Mouse (Mus musculus): ENCODE data around the gene Olfr1110. TPM values are rescaled to one million over a fixed set of nuclear protein-coding genes. Genes with fewer than 3 reads are reported as not detected.

The Olfr1110 gene
- not detected for polyA plus RNA-seq (2014; fragmentation: Illumina TruSeq; extraction: RNeasy Lipid Tissue Mini Kit (QIAGEN cat#74804); ENCODE audit: low read depth, low replicate concordance)

DNA sequence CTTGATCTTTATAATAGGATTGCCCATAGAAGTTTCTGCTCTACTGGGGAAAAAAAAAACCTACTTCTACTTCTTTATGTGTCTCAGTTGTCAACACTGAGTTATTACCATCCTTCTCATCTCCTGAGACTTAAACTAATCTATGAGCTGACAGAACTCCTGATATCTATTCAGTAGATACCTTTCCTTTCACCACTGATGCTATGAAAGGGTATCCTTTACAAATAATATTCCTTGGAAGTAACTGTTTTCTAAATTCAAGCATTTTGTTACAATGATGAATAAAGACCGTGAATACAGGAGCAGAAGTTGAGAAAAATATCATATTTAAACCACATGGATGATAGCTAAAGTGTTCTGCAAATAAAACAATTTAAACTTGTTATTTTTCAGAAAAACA is at the start of gene Olfr1110:
TSS of gene Olfr1110 (minus strand) at position 101 of the 400 bp plus-strand sequence.

GRCm38 (mm10) chr2:87187498-87187897 is 47.4 kb upstream of the Olfr1110 start, which contains the start of gene Olfr1112:
Gene Olfr1112 (plus strand): TSS chr2:87187798.

DNA sequence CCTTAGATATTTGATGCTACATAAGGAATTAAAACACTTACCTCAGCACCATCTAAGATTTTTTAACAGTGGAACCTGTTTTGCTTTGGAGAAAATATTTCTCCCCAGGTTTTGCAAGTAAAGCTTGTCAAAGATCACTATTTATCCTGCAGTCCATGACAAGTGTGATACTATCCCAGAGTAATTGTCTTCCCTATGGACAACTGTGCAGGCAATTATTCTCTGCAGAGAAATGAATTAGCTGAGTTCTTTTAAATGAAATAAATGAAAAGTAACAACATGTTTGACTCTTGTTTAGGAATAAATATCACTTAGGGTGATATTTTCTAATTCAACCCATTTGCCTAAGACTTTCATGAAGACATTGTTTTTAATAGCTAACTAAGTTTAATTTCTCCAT is 12.4 kb upstream of the Olfr1110 start, which contains the start of gene Olfr1111:
TSS of gene Olfr1111 (minus strand) at position 101 of the 400 bp plus-strand sequence.

GRCm38 (mm10) chr2:87114467-87114866 is 25.6 kb downstream of the Olfr1110 start, which contains the start of gene Olfr259:
Gene Olfr259 (minus strand): TSS chr2:87114567.

DNA sequence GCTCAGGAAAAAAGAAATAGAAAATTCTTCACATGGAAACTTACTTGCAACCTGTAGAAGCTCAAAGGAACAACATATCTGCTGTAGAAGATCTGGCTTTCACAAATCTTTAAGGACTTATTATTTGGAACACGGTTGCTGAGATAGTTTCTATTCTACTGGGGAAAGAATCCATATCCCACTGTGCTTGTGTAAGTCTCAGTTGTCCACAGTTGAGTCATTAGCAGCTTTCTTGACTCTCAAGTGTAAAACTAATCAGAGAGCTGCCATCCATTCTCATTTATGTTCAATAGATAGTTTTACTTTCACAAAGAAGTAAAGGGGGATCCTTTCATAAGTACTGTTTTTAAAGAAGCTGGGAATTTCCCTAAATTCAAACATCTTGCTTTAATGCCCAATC is 44.2 kb downstream of the Olfr1110 start, which contains the start of gene Olfr1109:
TSS of gene Olfr1109 (minus strand) at position 101 of the 400 bp plus-strand sequence.

Other genes starting within 250 kb of the Olfr1110 start
- gene Olfr1097, start 248.1 kb downstream of the Olfr1110 start, polyA plus RNA-seq (2014; fragmentation: Illumina TruSeq; extraction: RNeasy Lipid Tissue Mini Kit (QIAGEN cat#74804); ENCODE audit: low read depth, low replicate concordance) = not detected
- gene Olfr1098, start 215.8 kb downstream of the Olfr1110 start, polyA plus RNA-seq (2014; fragmentation: Illumina TruSeq; extraction: RNeasy Lipid Tissue Mini Kit (QIAGEN cat#74804); ENCODE audit: low read depth, low replicate concordance) = not detected
- gene Olfr1099, start 179.6 kb downstream of the Olfr1110 start, polyA plus RNA-seq (2014; fragmentation: Illumina TruSeq; extraction: RNeasy Lipid Tissue Mini Kit (QIAGEN cat#74804); ENCODE audit: low read depth, low replicate concordance) = not detected
- not detected for gene Olfr1100, start 160.3 kb downstream of the Olfr1110 start, polyA plus RNA-seq (2014; fragmentation: Illumina TruSeq; extraction: RNeasy Lipid Tissue Mini Kit (QIAGEN cat#74804); ENCODE audit: low read depth, low replicate concordance)
- gene Olfr1101, start 149.1 kb downstream of the Olfr1110 start, polyA plus RNA-seq (2014; fragmentation: Illumina TruSeq; extraction: RNeasy Lipid Tissue Mini Kit (QIAGEN cat#74804); ENCODE audit: low read depth, low replicate concordance) = not detected
- gene Olfr1102, start 141.9 kb downstream of the Olfr1110 start, polyA plus RNA-seq (2014; fragmentation: Illumina TruSeq; extraction: RNeasy Lipid Tissue Mini Kit (QIAGEN cat#74804); ENCODE audit: low read depth, low replicate concordance) = not detected
- not detected for gene Olfr1104, start 113.2 kb downstream of the Olfr1110 start, polyA plus RNA-seq (2014; fragmentation: Illumina TruSeq; extraction: RNeasy Lipid Tissue Mini Kit (QIAGEN cat#74804); ENCODE audit: low read depth, low replicate concordance)
- gene Olfr1105, start 103.8 kb downstream of the Olfr1110 start, polyA plus RNA-seq (2014; fragmentation: Illumina TruSeq; extraction: RNeasy Lipid Tissue Mini Kit (QIAGEN cat#74804); ENCODE audit: low read depth, low replicate concordance) = not detected
- gene Olfr1106, start 88.0 kb downstream of the Olfr1110 start, polyA plus RNA-seq (2014; fragmentation: Illumina TruSeq; extraction: RNeasy Lipid Tissue Mini Kit (QIAGEN cat#74804); ENCODE audit: low read depth, low replicate concordance) = not detected
- not detected for gene Olfr1107, start 64.5 kb downstream of the Olfr1110 start, polyA plus RNA-seq (2014; fragmentation: Illumina TruSeq; extraction: RNeasy Lipid Tissue Mini Kit (QIAGEN cat#74804); ENCODE audit: low read depth, low replicate concordance)
- not detected for gene Olfr1109, start 44.3 kb downstream of the Olfr1110 start, polyA plus RNA-seq (2014; fragmentation: Illumina TruSeq; extraction: RNeasy Lipid Tissue Mini Kit (QIAGEN cat#74804); ENCODE audit: low read depth, low replicate concordance)
- gene Olfr259, start 25.7 kb downstream of the Olfr1110 start, polyA plus RNA-seq (2014; fragmentation: Illumina TruSeq; extraction: RNeasy Lipid Tissue Mini Kit (QIAGEN cat#74804); ENCODE audit: low read depth, low replicate concordance) = not detected
- gene Olfr1111, start 12.3 kb upstream of the Olfr1110 start, polyA plus RNA-seq (2014; fragmentation: Illumina TruSeq; extraction: RNeasy Lipid Tissue Mini Kit (QIAGEN cat#74804); ENCODE audit: low read depth, low replicate concordance) = not detected
- gene Olfr1112, start 47.5 kb upstream of the Olfr1110 start, polyA plus RNA-seq (2014; fragmentation: Illumina TruSeq; extraction: RNeasy Lipid Tissue Mini Kit (QIAGEN cat#74804); ENCODE audit: low read depth, low replicate concordance) = not detected
- gene Olfr1113, start 68.7 kb upstream of the Olfr1110 start, polyA plus RNA-seq (2014; fragmentation: Illumina TruSeq; extraction: RNeasy Lipid Tissue Mini Kit (QIAGEN cat#74804); ENCODE audit: low read depth, low replicate concordance) = not detected
- not detected for gene Olfr1115, start 107.7 kb upstream of the Olfr1110 start, polyA plus RNA-seq (2014; fragmentation: Illumina TruSeq; extraction: RNeasy Lipid Tissue Mini Kit (QIAGEN cat#74804); ENCODE audit: low read depth, low replicate concordance)
- gene Olfr1116, start 127.2 kb upstream of the Olfr1110 start, polyA plus RNA-seq (2014; fragmentation: Illumina TruSeq; extraction: RNeasy Lipid Tissue Mini Kit (QIAGEN cat#74804); ENCODE audit: low read depth, low replicate concordance) = not detected
- not detected for gene Olfr1118, start 167.3 kb upstream of the Olfr1110 start, polyA plus RNA-seq (2014; fragmentation: Illumina TruSeq; extraction: RNeasy Lipid Tissue Mini Kit (QIAGEN cat#74804); ENCODE audit: low read depth, low replicate concordance)
- not detected for gene Olfr1120, start 214.5 kb upstream of the Olfr1110 start, polyA plus RNA-seq (2014; fragmentation: Illumina TruSeq; extraction: RNeasy Lipid Tissue Mini Kit (QIAGEN cat#74804); ENCODE audit: low read depth, low replicate concordance)
- not detected for gene Olfr1121, start 229.6 kb upstream of the Olfr1110 start, polyA plus RNA-seq (2014; fragmentation: Illumina TruSeq; extraction: RNeasy Lipid Tissue Mini Kit (QIAGEN cat#74804); ENCODE audit: low read depth, low replicate concordance)
- not detected for gene Olfr1122, start 245.5 kb upstream of the Olfr1110 start, polyA plus RNA-seq (2014; fragmentation: Illumina TruSeq; extraction: RNeasy Lipid Tissue Mini Kit (QIAGEN cat#74804); ENCODE audit: low read depth, low replicate concordance)

Measured in adipose tissue, adult 10 weeks (tissue).